Mouse (Mus musculus): ENCODE measurements around the gene Olfr1342. TPM values are rescaled to one million over a fixed set of nuclear protein-coding genes. Genes with fewer than 3 reads are reported as not detected.

Gene Olfr1342
- polyA plus RNA-seq, 1 experiment = 0.24 TPM

DNA sequence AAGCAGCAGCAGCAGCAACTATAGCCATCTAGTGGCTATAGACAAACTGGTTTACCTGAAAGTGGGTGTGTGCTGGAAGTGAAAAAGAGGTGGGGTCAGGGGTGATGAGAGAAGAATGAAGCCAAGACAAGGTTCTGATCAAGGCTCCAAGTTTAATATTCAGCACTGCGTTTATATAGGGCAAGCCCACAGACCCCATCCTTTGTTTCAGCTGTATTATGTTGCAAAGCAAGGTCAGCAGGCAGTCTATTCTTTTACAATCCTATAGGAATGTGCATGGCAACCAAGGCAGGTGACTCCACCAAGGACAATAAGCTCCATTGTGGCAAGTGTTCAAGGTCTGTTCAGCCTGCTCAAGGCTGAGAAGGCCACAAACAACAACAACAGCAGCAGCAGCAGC is 19.1 kb upstream of the Olfr1342 start:
- 53% methylated on average over 1 of the region's 1 CpGs for WGBS
- no peaks in the 10 kb centered on the region for H3K4me1 ChIP-seq (ENCODE audit: control insufficient read depth, insufficient read depth, insufficient read length, low read length)
- TF ChIP-seq CTCF (IDR thresholded peaks at IDR 0.05; ENCODE audit: extremely low read depth, insufficient read length, insufficient replicate concordance, low read depth, low read length) (no peak), POLR2A (IDR thresholded peaks at IDR 0.05; ENCODE audit: low read depth, low read length) (no peak)
- no peaks in the 10 kb centered on the region for H3K36me3 ChIP-seq (ENCODE audit: control insufficient read depth, insufficient read depth, low read length)
- no peaks in the 10 kb centered on the region for H3K27me3 ChIP-seq (ENCODE audit: control insufficient read depth, insufficient read depth, low read length)
- H3K27ac ChIP-seq (ENCODE audit: insufficient read depth, low read depth, low read length) = no peak overlapping the region
- no peak overlapping the region for H3K4me3 ChIP-seq (ENCODE audit: low read depth, low read length)

DNA sequence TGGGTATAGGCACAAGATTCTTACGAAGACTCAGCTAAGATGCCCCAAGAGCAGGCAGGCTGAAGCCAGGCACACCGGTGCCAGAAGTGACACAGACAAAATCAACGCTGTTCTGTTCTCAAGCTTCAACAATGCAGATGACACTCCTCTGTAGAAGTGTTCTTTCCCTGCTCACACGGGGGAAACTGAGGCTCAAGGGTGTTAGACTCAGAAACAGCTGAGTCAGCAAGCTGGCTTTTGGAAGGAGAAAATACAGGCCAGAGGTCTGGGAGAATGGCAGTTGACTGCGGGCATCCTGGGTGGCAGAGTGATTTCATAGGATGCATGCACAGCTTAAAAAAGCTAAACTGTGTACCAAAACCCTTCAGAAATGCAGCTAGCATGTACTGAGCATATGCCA is 15.5 kb upstream of the Olfr1342 start:
- H3K36me3 ChIP-seq (ENCODE audit: control insufficient read depth, insufficient read depth, low read length) = no peaks in the 10 kb centered on the region
- H3K4me3 ChIP-seq (ENCODE audit: low read depth, low read length) = no peak overlapping the region
- no peak overlapping the region for H3K27ac ChIP-seq (ENCODE audit: insufficient read depth, low read depth, low read length)
- H3K4me1 ChIP-seq (ENCODE audit: control insufficient read depth, insufficient read depth, insufficient read length, low read length) = no peaks in the 10 kb centered on the region
- TF ChIP-seq POLR2A (IDR thresholded peaks at IDR 0.05; ENCODE audit: low read depth, low read length) = no peak
- TF ChIP-seq CTCF (IDR thresholded peaks at IDR 0.05; ENCODE audit: extremely low read depth, insufficient read length, insufficient replicate concordance, low read depth, low read length) = no peak
- WGBS = 76% methylated on average over 5 of the region's 5 CpGs
- H3K27me3 ChIP-seq (ENCODE audit: control insufficient read depth, insufficient read depth, low read length) = no peaks in the 10 kb centered on the region

DNA sequence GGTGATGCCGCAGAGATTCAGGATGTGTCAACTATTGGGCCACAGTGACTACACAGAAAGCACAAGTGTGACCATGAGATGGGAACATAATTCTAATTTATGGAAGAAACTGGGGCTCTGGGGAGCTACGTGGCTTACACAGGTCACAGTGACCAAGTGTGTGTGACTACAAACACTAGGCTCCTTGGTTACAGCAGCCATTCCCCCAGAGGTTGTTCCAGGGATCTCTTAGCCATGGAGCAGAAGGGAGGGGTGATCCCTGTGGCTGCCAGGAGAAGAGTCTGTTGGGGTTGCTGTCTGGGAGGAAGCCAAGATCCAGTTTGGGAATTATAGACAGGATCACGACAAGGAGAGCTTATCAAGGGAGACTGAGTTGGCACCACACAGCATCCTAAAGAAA is 10.7 kb upstream of the Olfr1342 start, which contains the start of gene Olfr1341:
Olfr1341 (plus strand) TSS at position 301 of the 400 bp plus-strand sequence.
- Histone ChIP-seq H3K4me1 (ENCODE audit: control insufficient read depth, insufficient read depth, insufficient read length, low read length) (no peaks in the 10 kb centered on the region), H3K27me3 (ENCODE audit: control insufficient read depth, insufficient read depth, low read length) (no peaks in the 10 kb centered on the region), H3K36me3 (ENCODE audit: control insufficient read depth, insufficient read depth, low read length) (no peaks in the 10 kb centered on the region), H3K4me3 (ENCODE audit: low read depth, low read length) (no peak within 1 kb of the TSS), H3K27ac (ENCODE audit: insufficient read depth, low read depth, low read length) (no peak within 1 kb of the TSS)
- TF ChIP-seq POLR2A (IDR thresholded peaks at IDR 0.05; ENCODE audit: low read depth, low read length) (no peak), CTCF (IDR thresholded peaks at IDR 0.05; ENCODE audit: extremely low read depth, insufficient read length, insufficient replicate concordance, low read depth, low read length) (no peak)
- 75% methylated on average over 3 of the region's 3 CpGs for WGBS

DNA sequence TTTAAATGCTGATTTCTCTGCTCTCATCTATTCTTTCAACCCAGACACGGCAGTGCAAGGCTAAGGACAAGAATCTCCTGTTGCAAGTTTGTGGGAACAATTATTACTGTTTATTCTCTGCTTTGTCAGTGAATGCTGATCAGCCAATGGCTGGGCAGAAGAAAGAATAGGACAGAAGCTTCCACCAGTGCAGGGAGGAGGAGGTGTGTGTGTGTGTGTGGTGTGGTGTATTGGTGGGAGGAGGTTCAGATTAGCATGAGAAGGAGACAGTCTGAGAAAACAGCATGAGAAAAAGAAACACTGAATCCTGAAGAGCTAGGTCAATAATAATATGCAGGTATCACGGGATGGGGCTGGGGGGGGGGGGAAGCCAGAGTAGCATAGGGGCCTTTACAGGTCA is 1.3 kb upstream of the Olfr1342 start:
- TF ChIP-seq POLR2A (IDR thresholded peaks at IDR 0.05; ENCODE audit: low read depth, low read length) (no peak), CTCF (IDR thresholded peaks at IDR 0.05; ENCODE audit: extremely low read depth, insufficient read length, insufficient replicate concordance, low read depth, low read length) (no peak)
- WGBS = 42% methylated on average over 2 of the region's 2 CpGs
- no peaks in the 10 kb centered on the region for H3K4me1 ChIP-seq (ENCODE audit: control insufficient read depth, insufficient read depth, insufficient read length, low read length)
- H3K27ac ChIP-seq (ENCODE audit: insufficient read depth, low read depth, low read length) = no peak overlapping the region
- no peak overlapping the region for H3K4me3 ChIP-seq (ENCODE audit: low read depth, low read length)
- H3K27me3 ChIP-seq (ENCODE audit: control insufficient read depth, insufficient read depth, low read length) = no peaks in the 10 kb centered on the region
- H3K36me3 ChIP-seq (ENCODE audit: control insufficient read depth, insufficient read depth, low read length) = no peaks in the 10 kb centered on the region

DNA sequence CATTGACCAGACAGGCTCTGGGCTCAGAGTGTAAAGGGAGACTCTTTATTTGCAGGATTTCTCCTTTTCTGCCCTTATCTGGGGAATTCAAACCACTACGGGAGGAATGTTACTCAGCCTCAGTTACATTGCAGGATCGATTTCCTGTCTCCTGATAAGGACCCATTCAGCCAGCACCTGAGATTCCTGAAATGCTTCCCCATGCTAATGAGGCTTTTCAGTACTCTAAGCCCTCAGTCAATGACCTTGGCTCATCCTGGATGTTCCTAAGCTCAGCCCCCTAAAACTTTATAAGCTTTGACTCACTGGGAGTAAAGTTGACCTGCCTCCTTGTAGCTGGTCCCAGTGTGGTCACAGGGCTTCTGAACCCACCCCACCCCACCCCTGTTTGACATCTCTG is 5.5 kb downstream of the Olfr1342 start:
- no peaks in the 10 kb centered on the region for H3K36me3 ChIP-seq (ENCODE audit: control insufficient read depth, insufficient read depth, low read length)
- no peak overlapping the region for H3K4me3 ChIP-seq (ENCODE audit: low read depth, low read length)
- H3K27ac ChIP-seq (ENCODE audit: insufficient read depth, low read depth, low read length) = no peak overlapping the region
- no peak for TF ChIP-seq POLR2A (IDR thresholded peaks at IDR 0.05; ENCODE audit: low read depth, low read length)
- no peak for TF ChIP-seq CTCF (IDR thresholded peaks at IDR 0.05; ENCODE audit: extremely low read depth, insufficient read length, insufficient replicate concordance, low read depth, low read length)
- WGBS = 6% methylated on average over 2 of the region's 2 CpGs
- H3K27me3 ChIP-seq (ENCODE audit: control insufficient read depth, insufficient read depth, low read length) = no peaks in the 10 kb centered on the region
- H3K4me1 ChIP-seq (ENCODE audit: control insufficient read depth, insufficient read depth, insufficient read length, low read length) = no peaks in the 10 kb centered on the region

DNA sequence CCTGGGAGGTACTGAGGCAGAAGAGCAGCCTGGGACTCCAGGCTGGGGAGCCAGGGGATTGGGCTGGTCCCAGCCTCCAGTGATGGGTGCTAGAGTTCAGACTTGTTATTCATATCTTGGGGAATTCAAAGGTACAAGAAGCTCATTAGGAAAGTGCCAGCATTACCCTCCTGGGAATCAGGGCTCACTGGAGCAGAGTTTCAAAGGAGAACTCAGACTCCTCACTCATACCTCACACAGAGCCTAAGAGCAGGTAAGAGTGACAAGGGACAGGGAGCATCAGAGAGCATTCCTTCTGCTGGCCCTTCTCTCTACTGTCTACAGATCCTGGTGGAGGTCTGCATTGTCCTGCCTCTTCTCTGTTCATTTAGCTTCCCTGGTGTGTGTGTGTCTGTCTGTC is 33.9 kb downstream of the Olfr1342 start, which contains the start of gene Olfr62:
Olfr62 (plus strand) TSS at position 301 of the 400 bp plus-strand sequence.
- no peak within 1 kb of the TSS for H3K27ac ChIP-seq (ENCODE audit: insufficient read depth, low read depth, low read length)
- H3K36me3 ChIP-seq (ENCODE audit: control insufficient read depth, insufficient read depth, low read length) = no peaks in the 10 kb centered on the region
- no peaks in the 10 kb centered on the region for H3K27me3 ChIP-seq (ENCODE audit: control insufficient read depth, insufficient read depth, low read length)
- no peaks in the 10 kb centered on the region for H3K4me1 ChIP-seq (ENCODE audit: control insufficient read depth, insufficient read depth, insufficient read length, low read length)
- TF ChIP-seq POLR2A (IDR thresholded peaks at IDR 0.05; ENCODE audit: low read depth, low read length) (no peak), CTCF (IDR thresholded peaks at IDR 0.05; ENCODE audit: extremely low read depth, insufficient read length, insufficient replicate concordance, low read depth, low read length) (no peak)
- no peak within 1 kb of the TSS for H3K4me3 ChIP-seq (ENCODE audit: low read depth, low read length)

DNA sequence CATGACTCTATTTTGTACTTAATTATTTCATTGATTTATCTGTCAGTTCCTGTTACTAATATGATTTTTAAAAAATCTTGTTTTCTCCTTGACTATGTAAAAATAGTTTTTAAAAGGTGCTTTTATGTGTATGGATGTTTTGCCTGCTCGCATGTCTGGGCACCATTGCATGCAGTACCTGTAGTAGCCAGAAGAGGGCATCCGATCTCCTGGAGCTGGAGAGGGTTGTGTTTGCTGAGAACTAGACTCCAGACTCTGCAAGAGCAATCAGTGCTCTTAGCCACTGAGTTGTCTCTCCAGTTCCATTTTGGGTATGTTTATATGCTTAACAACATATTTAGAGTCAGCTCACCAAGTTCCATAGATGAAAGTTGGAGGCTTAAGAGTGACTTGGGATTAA is 47.3 kb downstream of the Olfr1342 start:
- 4% methylated on average over 2 of the region's 2 CpGs for WGBS
- Histone ChIP-seq H3K4me3 (ENCODE audit: low read depth, low read length) (no peak overlapping the region), H3K4me1 (ENCODE audit: control insufficient read depth, insufficient read depth, insufficient read length, low read length) (no peaks in the 10 kb centered on the region), H3K27me3 (ENCODE audit: control insufficient read depth, insufficient read depth, low read length) (no peaks in the 10 kb centered on the region), H3K36me3 (ENCODE audit: control insufficient read depth, insufficient read depth, low read length) (no peaks in the 10 kb centered on the region), H3K27ac (ENCODE audit: insufficient read depth, low read depth, low read length) (no peak overlapping the region)
- TF ChIP-seq POLR2A (IDR thresholded peaks at IDR 0.05; ENCODE audit: low read depth, low read length) (no peak), CTCF (IDR thresholded peaks at IDR 0.05; ENCODE audit: extremely low read depth, insufficient read length, insufficient replicate concordance, low read depth, low read length) (peak; percentile 72; the same call in 1 of the 2 replicates)

All from small intestine, adult 2 months (tissue).